In the genomic region with DNA sequence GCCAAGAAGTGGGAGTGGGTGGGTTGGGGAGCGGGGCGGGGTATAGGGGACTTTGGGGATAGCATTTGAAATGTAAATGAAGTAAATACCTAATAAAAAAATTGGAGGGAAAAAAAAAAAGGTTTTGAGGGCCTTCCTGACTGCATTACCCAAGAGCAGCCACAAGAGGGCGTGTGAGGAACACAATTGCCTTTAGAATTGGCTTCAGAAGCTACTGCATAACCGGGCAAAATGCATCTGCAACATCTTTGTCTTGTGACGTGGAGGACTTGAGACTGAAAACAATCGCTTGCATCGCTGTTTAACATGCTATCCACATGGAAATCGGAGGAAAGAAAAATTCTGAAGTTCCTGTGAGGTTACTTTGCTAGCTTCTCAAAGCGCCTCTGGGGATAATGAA, we compare ENCODE assay signal across 9 mouse cellular contexts.
DNase-seq lines count a peak whose midpoint lies in the region; ATAC-seq and TF ChIP-seq lines count a peak whose summit lies in the region.
"Had no signal": no experiment of that assay in that cellular context is flagged by ENCODE, and none has a peak within 500 bp of the region (broad histone marks: within the 10 kb centered on the region; RNA-seq: fewer than 3 reads in every experiment).

No protein-coding gene starts in this region.

- peak overlapping the region; percentile 48 for H3K4me2 ChIP-seq in hindbrain, embryonic 15.5 days
- H3K4me2 ChIP-seq in midbrain, postnatal 0 days (ENCODE audit: low read depth, low read length, poor library complexity, severe bottlenecking) = peak overlapping the region; percentile 46

- H3K36me3 ChIP-seq in hindbrain, embryonic 15.5 days = no peaks in the 10 kb centered on the region
- H3K36me3 ChIP-seq in midbrain, postnatal 0 days (ENCODE audit: insufficient read depth, low read length) = no peaks in the 10 kb centered on the region

- H3K9ac ChIP-seq in hindbrain, embryonic 15.5 days = peak overlapping the region; percentile 37; the same call in 1 of the 2 replicates
- H3K9ac ChIP-seq in midbrain, postnatal 0 days (replicated peaks; ENCODE audit: low read length, poor library complexity, severe bottlenecking) = peak overlapping the region; percentile 46

- peak overlapping the region; percentile 23 for H3K4me3 ChIP-seq in hindbrain, embryonic 15.5 days
- H3K4me3 ChIP-seq in midbrain, postnatal 0 days (ENCODE audit: low read depth, low read length) = peak overlapping the region; percentile 21
- H3K4me3 ChIP-seq: megakaryocyte, embryonic 14.5 days had no signal

- peak; percentile 92 for TF ChIP-seq CTCF in midbrain, postnatal 0 days (IDR thresholded peaks at IDR 0.05)

- ATAC-seq in hindbrain, embryonic 15.5 days (ENCODE audit: low FRiP score, low read depth) = peak; percentile 88; the same call in 1 of the 2 replicates
- ATAC-seq in midbrain, postnatal 0 days (ENCODE audit: low FRiP score) = peak; percentile 87
- ATAC-seq in erythroid progenitor cell, adult 5-6 weeks (replicated peaks; ENCODE audit: low FRiP score, poor library complexity, severe bottlenecking) = no peak

- no peaks in the 10 kb centered on the region for H3K27me3 ChIP-seq in hindbrain, embryonic 15.5 days
- H3K27me3 ChIP-seq in midbrain, postnatal 0 days (ENCODE audit: insufficient read depth, low read length) = no peaks in the 10 kb centered on the region
- H3K27me3 ChIP-seq: megakaryocyte, embryonic 14.5 days had no signal

- 10% methylated on average over 9 of the region's 9 CpGs for WGBS in hindbrain, embryonic 15.5 days
- WGBS in midbrain, postnatal 0 days = 9% methylated on average over 9 of the region's 9 CpGs

- peak overlapping the region; percentile 76 for H3K27ac ChIP-seq in hindbrain, embryonic 15.5 days (replicated peaks)
- peak overlapping the region; percentile 63 for H3K27ac ChIP-seq in midbrain, postnatal 0 days (ENCODE audit: low read depth, low read length)

- H3K4me1 ChIP-seq in hindbrain, embryonic 15.5 days (replicated peaks) = no peaks in the 10 kb centered on the region
- H3K4me1 ChIP-seq in midbrain, postnatal 0 days (ENCODE audit: insufficient read depth, low read length) = no peaks in the 10 kb centered on the region
- H3K4me1 ChIP-seq: megakaryocyte, embryonic 14.5 days had no signal

- H3K9me3 ChIP-seq in hindbrain, embryonic 15.5 days = no peaks in the 10 kb centered on the region
- H3K9me3 ChIP-seq in midbrain, postnatal 0 days (ENCODE audit: low read length) = no peaks in the 10 kb centered on the region
- H3K9me3 ChIP-seq: megakaryocyte, embryonic 14.5 days had no signal

- peak; percentile 25 for DNase-seq in gastrocnemius, postnatal 10 days
- DNase-seq in gastrocnemius, adult 18-20 months (ENCODE audit: low spot score) = no peak
- DNase-seq in WW6 (ENCODE audit: low read depth, low spot score) = peak; percentile 28
- peak; percentile 53 for DNase-seq in embryo, embryonic 11.5 days (ENCODE audit: low read depth, low spot score)
- DNase-seq in left cerebral cortex, adult 9 months (ENCODE audit: low spot score in 2 of 2) = peak; percentile 31 to 77
- DNase-seq in midbrain, postnatal 0 days (ENCODE audit: low spot score) = peak; percentile 92
